Mouse (Mus musculus) stomach, postnatal 0 days (tissue): Measurements from ENCODE around the gene Nfic. TPM values are rescaled to one million over a fixed set of nuclear protein-coding genes. Genes with fewer than 3 reads are reported as not detected.

Source experiments
- ATAC-seq: fragments of 200-750 bp; cut with Nextera tagmentation; 2 replicates; pipeline ENCODE4 v1.8.0; 2017; ENCODE audit not compliant: low FRiP score, low TSS enrichment
- DNase-seq: peaks from one replicate; pipeline ENCODE4 v3.0.0-alpha.2; 2016; ENCODE audit warnings: low spot score
- H3K27ac ChIP-seq: fragments of 300-500 bp; sonication (generic); replicated peaks from 2 replicates; pipeline ENCODE4 v1.5.1; 2014; ENCODE audit warnings: mild to moderate bottlenecking, control low read depth
- H3K27me3 ChIP-seq: fragments of 300-500 bp; sonication (generic); 2 replicates; pipeline ENCODE4 v1.6.1; 2014; ENCODE audit warnings: low read length; ENCODE audit not compliant: control insufficient read depth, insufficient read depth
- H3K36me3 ChIP-seq: fragments of 300-500 bp; sonication (generic); 2 replicates; pipeline ENCODE4 v1.6.1; 2014; ENCODE audit warnings: low read length, mixed read lengths; ENCODE audit not compliant: control insufficient read depth, insufficient read depth
- H3K4me1 ChIP-seq: fragments of 300-500 bp; sonication (generic); replicated peaks from 2 replicates; pipeline ENCODE4 v1.6.1; 2014; ENCODE audit warnings: antibody characterized with exemption; ENCODE audit not compliant: control insufficient read depth, insufficient read depth
- H3K4me2 ChIP-seq: fragments of 300-500 bp; sonication (generic); replicated peaks from 2 replicates; pipeline ENCODE4 v1.6.1; 2014; ENCODE audit warnings: low read depth, mild to moderate bottlenecking, control low read depth, moderate library complexity
- H3K4me3 ChIP-seq: fragments of 300-500 bp; sonication (generic); 2 replicates; pipeline ENCODE4 v1.5.1; 2014; ENCODE audit warnings: low read depth, low read length, control low read depth
- H3K9ac ChIP-seq: fragments of 300-500 bp; sonication (generic); 2 replicates; pipeline ENCODE4 v1.6.1; 2014; ENCODE audit warnings: mild to moderate bottlenecking, low read length, control low read depth, mixed read lengths
- H3K9me3 ChIP-seq: fragments of 300-500 bp; sonication (generic); 2 replicates; pipeline ENCODE4 v1.6.1; 2016; ENCODE audit warnings: low read length; ENCODE audit not compliant: control insufficient read depth
- CTCF ChIP-seq: IDR thresholded peaks from 2 replicates; pipeline ENCODE4 v1.5.1; 2016; ENCODE audit warnings: antibody characterized with exemption, low read depth, mild to moderate bottlenecking, moderate library complexity
- EP300 ChIP-seq: optimal IDR thresholded peaks from 2 replicates; pipeline ENCODE3; 2016; ENCODE audit warnings: antibody characterized with exemption
- WGBS: fragments of 180-500 bp; shearing (Covaris S2); extraction: QIAGEN DNeasy Blood & Tissue Kit; methylation state at CpG from one replicate; pipeline ENCODE4 v1.1.7; 2014; 5-methylcytosine and 5-hydroxymethylcytosine counted together
- polyA plus RNA-seq: library from polyadenylated mRNA; unstranded; fragments of >200 nt; fragmentation: Nextera tagmentation; extraction: Ambion mirVana; gene quantifications from 2 replicates; pipeline ENCODE4 v1.2.1, GENCODE M21; 2015

The Nfic gene
- polyA plus RNA-seq, 1 experiment from 2014 or later = 40.4 TPM

GRCm38 (mm10) chr10:81472403-81473002 lies 17.1 kb upstream of the Nfic start:
- no peak for DNase-seq
- H3K9me3 ChIP-seq = no peaks in the 10 kb centered on the region
- no peak overlapping the region for H3K27ac ChIP-seq
- no peak overlapping the region for H3K4me3 ChIP-seq
- no peak for ATAC-seq
- H3K36me3 ChIP-seq = no peaks in the 10 kb centered on the region
- no peaks in the 10 kb centered on the region for H3K4me1 ChIP-seq
- TF ChIP-seq EP300 (no peak), CTCF (no peak)
- 7% methylated on average over 16 of the region's 18 CpGs for WGBS
- H3K27me3 ChIP-seq = peaks cover 4% of the 10 kb centered on the region; the same call in 1 of the 2 replicates
- no peak overlapping the region for H3K4me2 ChIP-seq
- no peak overlapping the region for H3K9ac ChIP-seq

- DNase-seq = no peak
- no peaks in the 10 kb centered on the region for H3K4me1 ChIP-seq
- no peak overlapping the region for H3K4me3 ChIP-seq
- no peak overlapping the region for H3K4me2 ChIP-seq
- H3K27ac ChIP-seq = no peak overlapping the region
- no peaks in the 10 kb centered on the region for H3K9me3 ChIP-seq
- WGBS = 48% methylated on average over 18 of the region's 18 CpGs
- no peak overlapping the region for H3K9ac ChIP-seq
- ATAC-seq = no peak
- no peak for TF ChIP-seq CTCF
- no peak for TF ChIP-seq EP300
- H3K27me3 ChIP-seq = peaks cover 4% of the 10 kb centered on the region; the same call in 1 of the 2 replicates
- H3K36me3 ChIP-seq = no peaks in the 10 kb centered on the region
Observed at GRCm38 (mm10) chr10:81470454-81470853, 15.0 kb upstream of the Nfic start.

GRCm38 (mm10) chr10:81469253-81469652 lies 13.8 kb upstream of the Nfic start:
- DNase-seq = no peak
- peaks cover 3% of the 10 kb centered on the region; the same call in 1 of the 2 replicates for H3K27me3 ChIP-seq

GRCm38 (mm10) chr10:81467670-81468235 lies 12.3 kb upstream of the Nfic start:
- TF ChIP-seq CTCF = no peak
- no peak for TF ChIP-seq EP300
- 83% methylated on average over 16 of the region's 16 CpGs for WGBS
- Histone ChIP-seq H3K27ac (no peak overlapping the region), H3K9me3 (no peaks in the 10 kb centered on the region), H3K36me3 (no peaks in the 10 kb centered on the region), H3K27me3 (peaks cover 3% of the 10 kb centered on the region), H3K4me3 (no peak overlapping the region), H3K9ac (no peak overlapping the region), H3K4me1 (0 out of 2 replicates have a peak, but pooled peaks cover 3% of the 10 kb centered on the region), H3K4me2 (no peak overlapping the region)
- DNase-seq (no peak), ATAC-seq (no peak)

More at GRCm38 (mm10) chr10:81469253-81469652, 13.8 kb upstream of the Nfic start:
- Histone ChIP-seq H3K27ac (no peak overlapping the region), H3K4me1 (0 out of 2 replicates have a peak, but pooled peaks cover 3% of the 10 kb centered on the region), H3K4me3 (no peak overlapping the region), H3K9me3 (no peaks in the 10 kb centered on the region), H3K9ac (no peak overlapping the region), H3K4me2 (no peak overlapping the region), H3K36me3 (no peaks in the 10 kb centered on the region)
- WGBS = 64% methylated on average over 5 of the region's 5 CpGs
- ATAC-seq = no peak
- TF ChIP-seq EP300 = no peak
- no peak for TF ChIP-seq CTCF

- H3K27me3 ChIP-seq = peaks cover 7% of the 10 kb centered on the region
- no peak overlapping the region for H3K4me2 ChIP-seq
Observed at GRCm38 (mm10) chr10:81466881-81467280, 11.4 kb upstream of the Nfic start.

GRCm38 (mm10) chr10:81466066-81466465 lies 10.6 kb upstream of the Nfic start:
- H3K4me2 ChIP-seq = no peak overlapping the region
- TF ChIP-seq CTCF (no peak), EP300 (no peak)
- DNase-seq (no peak), ATAC-seq (no peak)
- H3K4me1 ChIP-seq = 0 out of 2 replicates have a peak, but pooled peaks cover 3% of the 10 kb centered on the region
- no peak overlapping the region for H3K4me3 ChIP-seq
- WGBS = 52% methylated on average over 2 of the region's 2 CpGs
- peaks cover 7% of the 10 kb centered on the region for H3K27me3 ChIP-seq
- H3K9me3 ChIP-seq = no peaks in the 10 kb centered on the region
- H3K9ac ChIP-seq = no peak overlapping the region
- no peak overlapping the region for H3K27ac ChIP-seq
- no peaks in the 10 kb centered on the region for H3K36me3 ChIP-seq

More at GRCm38 (mm10) chr10:81466881-81467280, 11.4 kb upstream of the Nfic start:
- no peaks in the 10 kb centered on the region for H3K36me3 ChIP-seq
- no peak for ATAC-seq
- 59% methylated on average over 14 of the region's 14 CpGs for WGBS
- no peaks in the 10 kb centered on the region for H3K9me3 ChIP-seq
- H3K4me3 ChIP-seq = no peak overlapping the region
- H3K4me1 ChIP-seq = 0 out of 2 replicates have a peak, but pooled peaks cover 3% of the 10 kb centered on the region
- H3K9ac ChIP-seq = no peak overlapping the region
- no peak overlapping the region for H3K27ac ChIP-seq
- TF ChIP-seq EP300 = no peak
- TF ChIP-seq CTCF = no peak
- DNase-seq = no peak
